Mouse (Mus musculus) liver, embryonic 15.5 days (tissue): Measurements from ENCODE around the gene Uaca. TPM values are rescaled to one million over a fixed set of nuclear protein-coding genes. Genes with fewer than 3 reads are reported as not detected.

ENCODE experiments used
- ATAC-seq: fragments of 200-750 bp; cut with Nextera tagmentation; 2 replicates; pipeline ENCODE4 v1.8.0; 2017; ENCODE audit warnings: moderate number of reproducible peaks, mild to moderate bottlenecking, moderate library complexity; ENCODE audit not compliant: insufficient read depth
- H3K27ac ChIP-seq: fragments of 300-500 bp; sonication (generic); replicated peaks from 2 replicates; pipeline ENCODE4 v1.5.1; 2015; ENCODE audit warnings: mild to moderate bottlenecking, inconsistent platforms
- H3K27me3 ChIP-seq: fragments of 300-500 bp; sonication (generic); 2 replicates; pipeline ENCODE4 v1.6.1; 2015; ENCODE audit warnings: mild to moderate bottlenecking, inconsistent platforms
- H3K36me3 ChIP-seq: fragments of 300-500 bp; sonication (generic); replicated peaks from 2 replicates; pipeline ENCODE4 v1.6.1; 2015; ENCODE audit warnings: moderate library complexity, mild to moderate bottlenecking, inconsistent platforms
- H3K4me1 ChIP-seq: fragments of 300-500 bp; sonication (generic); replicated peaks from 2 replicates; pipeline ENCODE4 v1.6.1; 2015; ENCODE audit warnings: inconsistent platforms
- H3K4me2 ChIP-seq: fragments of 300-500 bp; sonication (generic); 2 replicates; pipeline ENCODE4 v1.6.1; 2015; ENCODE audit warnings: moderate library complexity, mild to moderate bottlenecking, inconsistent platforms
- H3K4me3 ChIP-seq: fragments of 300-500 bp; sonication (generic); replicated peaks from 2 replicates; pipeline ENCODE4 v1.5.1; 2015; ENCODE audit warnings: mild to moderate bottlenecking, inconsistent platforms
- H3K9ac ChIP-seq: fragments of 300-500 bp; sonication (generic); 2 replicates; pipeline ENCODE4 v1.6.1; 2015; ENCODE audit warnings: moderate library complexity, mild to moderate bottlenecking, inconsistent platforms
- H3K9me3 ChIP-seq: fragments of 300-500 bp; sonication (generic); replicated peaks from 2 replicates; pipeline ENCODE4 v1.6.1; 2016; ENCODE audit warnings: inconsistent platforms
- WGBS: fragments of 180-500 bp; shearing (Covaris S2); methylation state at CpG from one replicate; pipeline ENCODE4 v1.1.7; 2015; ENCODE audit warnings: mixed read lengths; ENCODE audit not compliant: insufficient replicate concordance; 5-methylcytosine and 5-hydroxymethylcytosine counted together
- polyA plus RNA-seq: library from polyadenylated mRNA; unstranded; fragments of >200 nt; fragmentation: Nextera tagmentation; extraction: Ambion mirVana; gene quantifications from 2 replicates; pipeline ENCODE4 v1.2.1, GENCODE M21; 2015

Uaca gene
- polyA plus RNA-seq, 1 experiment from 2014 or later = 2.6 TPM

DNA sequence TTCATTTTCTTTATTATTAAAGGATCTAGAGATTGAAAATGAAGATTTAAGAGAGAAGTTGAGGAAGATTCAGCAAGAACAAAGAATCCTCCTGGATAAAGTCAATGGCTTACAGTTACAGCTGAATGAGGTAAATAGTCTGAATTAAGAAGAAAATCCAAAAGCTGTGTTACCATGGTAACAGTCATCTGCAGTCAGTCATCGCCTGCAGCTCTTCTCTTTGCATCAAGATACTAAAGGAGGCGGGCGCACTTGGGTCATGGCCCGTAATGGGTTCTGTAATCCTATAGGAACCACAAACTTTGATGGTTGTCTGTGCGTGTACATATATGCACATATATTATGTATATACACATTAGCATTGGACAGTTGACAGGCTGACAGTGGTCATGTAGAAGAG lies 66.7 kb downstream of the Uaca start:
- H3K27ac ChIP-seq = no peak overlapping the region
- H3K27me3 ChIP-seq = no peaks in the 10 kb centered on the region
- no peaks in the 10 kb centered on the region for H3K36me3 ChIP-seq
- H3K4me3 ChIP-seq = no peak overlapping the region
- ATAC-seq = no peak
- no peaks in the 10 kb centered on the region for H3K4me1 ChIP-seq
- no peaks in the 10 kb centered on the region for H3K9me3 ChIP-seq
- H3K4me2 ChIP-seq = no peak overlapping the region
- WGBS = 80% methylated on average over 5 of the region's 5 CpGs
- H3K9ac ChIP-seq = no peak overlapping the region

DNA sequence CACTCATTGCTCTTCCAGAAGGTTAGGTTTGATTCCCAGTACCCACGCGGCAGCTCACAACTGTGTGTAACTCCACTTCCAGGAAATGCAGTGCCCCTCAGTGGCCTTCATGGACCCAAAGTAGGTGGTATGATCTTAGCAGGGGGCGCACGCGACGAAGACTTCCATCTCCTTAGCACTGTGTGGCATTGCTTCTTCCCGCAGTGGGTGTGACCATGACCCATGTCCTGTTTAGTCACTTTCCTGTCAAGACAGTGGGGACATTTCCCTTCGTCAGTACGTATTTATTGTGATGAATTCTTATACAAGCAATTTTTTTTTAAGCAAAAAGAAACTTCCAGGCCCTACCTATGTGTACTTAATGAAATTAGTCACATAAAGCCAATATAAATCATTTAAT lies 70.3 kb downstream of the Uaca start:
- no peak for ATAC-seq
- H3K9me3 ChIP-seq = no peaks in the 10 kb centered on the region
- WGBS = 65% methylated on average over 9 of the region's 9 CpGs
- H3K36me3 ChIP-seq = no peaks in the 10 kb centered on the region
- no peak overlapping the region for H3K4me3 ChIP-seq
- H3K4me2 ChIP-seq = no peak overlapping the region
- no peak overlapping the region for H3K9ac ChIP-seq
- no peak overlapping the region for H3K27ac ChIP-seq
- no peaks in the 10 kb centered on the region for H3K27me3 ChIP-seq
- H3K4me1 ChIP-seq = no peaks in the 10 kb centered on the region

DNA sequence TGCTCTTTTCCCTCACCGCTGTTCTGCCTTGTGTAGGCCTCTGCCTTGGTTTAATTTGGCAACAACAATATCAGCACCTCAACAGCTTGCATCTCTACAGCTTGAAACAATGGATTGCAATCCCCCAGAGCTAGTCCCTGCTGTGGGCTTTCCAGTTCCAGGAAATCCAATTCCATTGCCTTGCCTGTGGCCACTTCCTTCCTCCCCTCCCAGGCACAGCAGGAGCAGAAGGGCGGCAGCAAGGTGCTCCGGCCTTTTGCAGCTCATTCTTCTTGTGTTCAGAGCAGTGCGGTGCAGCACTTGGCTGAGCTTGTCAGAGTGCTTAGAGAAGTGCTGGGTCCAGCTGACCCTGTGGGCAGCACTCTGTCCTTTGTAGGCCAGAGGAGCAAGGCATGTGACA lies 71.5 kb downstream of the Uaca start:
- Histone ChIP-seq H3K9me3 (no peaks in the 10 kb centered on the region), H3K4me2 (no peak overlapping the region), H3K4me1 (no peaks in the 10 kb centered on the region), H3K36me3 (no peaks in the 10 kb centered on the region), H3K27ac (no peak overlapping the region), H3K9ac (no peak overlapping the region), H3K27me3 (no peaks in the 10 kb centered on the region), H3K4me3 (no peak overlapping the region)
- WGBS = 74% methylated on average over 4 of the region's 4 CpGs
- ATAC-seq = no peak

DNA sequence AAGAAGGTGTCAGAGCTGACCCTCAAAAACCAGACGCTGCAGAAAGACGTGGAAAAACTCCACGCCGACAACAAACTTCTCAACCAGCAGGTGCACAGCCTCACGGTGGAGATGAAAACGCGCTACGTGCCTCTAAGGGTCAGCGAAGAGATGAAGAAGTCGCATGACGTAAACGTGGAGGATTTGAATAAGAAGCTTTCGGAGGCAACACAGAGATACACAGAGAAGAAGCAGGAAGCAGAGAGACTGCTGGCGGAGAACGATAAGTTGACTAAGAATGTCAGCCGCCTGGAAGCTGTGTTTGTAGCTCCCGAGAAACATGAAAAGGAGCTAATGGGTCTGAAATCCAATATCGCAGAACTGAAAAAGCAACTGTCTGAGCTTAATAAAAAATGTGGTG lies 76.1 kb downstream of the Uaca start:
- no peaks in the 10 kb centered on the region for H3K9me3 ChIP-seq
- H3K27me3 ChIP-seq = no peaks in the 10 kb centered on the region
- no peak overlapping the region for H3K4me3 ChIP-seq
- H3K4me2 ChIP-seq = no peak overlapping the region
- 80% methylated on average over 18 of the region's 18 CpGs for WGBS
- H3K36me3 ChIP-seq = no peaks in the 10 kb centered on the region
- H3K27ac ChIP-seq = no peak overlapping the region
- no peak for ATAC-seq
- no peaks in the 10 kb centered on the region for H3K4me1 ChIP-seq
- no peak overlapping the region for H3K9ac ChIP-seq

DNA sequence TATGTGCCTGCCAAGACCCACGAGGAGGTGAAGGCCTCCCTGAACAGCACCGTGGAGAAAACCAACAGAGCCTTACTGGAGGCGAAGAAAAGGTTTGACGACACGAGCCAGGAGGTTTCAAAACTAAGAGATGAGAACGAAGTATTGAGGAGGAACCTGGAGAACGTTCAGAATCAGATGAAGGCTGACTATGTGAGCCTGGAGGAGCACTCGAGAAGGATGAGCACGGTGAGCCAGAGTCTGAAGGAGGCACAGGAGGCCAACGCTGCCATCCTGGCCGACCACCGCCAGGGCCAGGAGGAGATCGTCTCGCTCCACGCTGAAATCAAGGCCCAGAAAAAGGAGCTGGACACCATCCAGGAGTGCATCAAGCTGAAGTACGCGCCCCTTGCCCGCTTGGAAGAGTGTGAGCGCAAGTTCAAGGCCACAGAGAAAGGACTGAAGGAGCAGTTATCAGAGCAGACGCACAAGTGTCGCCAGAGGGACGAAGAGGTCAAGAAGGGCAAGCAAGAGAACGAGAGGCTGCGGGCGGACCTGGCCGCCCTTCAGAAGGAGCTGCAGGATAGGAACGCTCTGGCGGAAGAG lies 76.7 kb downstream of the Uaca start:
- Histone ChIP-seq H3K4me1 (no peaks in the 10 kb centered on the region), H3K9me3 (no peaks in the 10 kb centered on the region)
- 76% methylated on average over 28 of the region's 28 CpGs for WGBS

DNA sequence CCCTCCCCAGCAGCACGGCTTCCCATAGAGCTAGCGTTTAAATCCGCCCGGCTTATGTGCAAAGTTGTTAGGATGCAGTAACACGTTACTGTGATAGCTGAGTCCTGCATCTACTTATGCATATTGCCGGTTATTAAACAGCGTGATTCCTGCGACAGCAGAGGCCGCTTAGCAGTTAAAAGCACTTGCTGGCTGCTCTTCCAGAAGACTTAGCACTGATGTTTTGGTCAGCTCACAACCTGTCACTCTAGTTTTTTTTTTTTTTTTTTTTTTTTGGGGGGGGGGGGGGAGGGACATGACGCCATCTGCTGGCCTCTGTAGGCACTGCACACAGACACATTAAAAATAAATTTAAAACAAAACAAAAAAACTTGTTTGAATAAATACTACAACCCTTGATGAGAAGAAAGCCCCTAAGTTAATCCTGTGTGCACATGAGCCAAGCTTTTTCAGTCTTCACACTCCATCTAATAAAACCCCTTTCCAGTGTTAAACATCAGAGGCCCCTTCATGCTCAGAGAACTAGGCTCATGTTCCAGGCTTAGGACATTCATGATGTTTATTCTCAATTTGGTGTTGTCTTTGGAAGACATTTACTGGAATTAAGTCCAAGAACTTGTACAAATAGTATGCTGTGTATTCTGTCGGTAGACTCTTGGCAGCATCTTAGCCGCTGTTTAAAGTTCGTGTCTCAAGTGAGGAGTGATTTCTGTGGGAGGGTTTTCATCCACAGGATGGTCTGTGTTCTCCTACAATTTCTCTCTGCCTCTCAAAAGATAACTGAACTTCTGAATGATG lies 79.1 kb downstream of the Uaca start:
- ATAC-seq = no peak
- Histone ChIP-seq H3K27me3 (no peaks in the 10 kb centered on the region), H3K9ac (no peak overlapping the region), H3K4me1 (no peaks in the 10 kb centered on the region), H3K4me2 (no peak overlapping the region), H3K27ac (no peak overlapping the region), H3K36me3 (no peaks in the 10 kb centered on the region), H3K4me3 (no peak overlapping the region), H3K9me3 (no peaks in the 10 kb centered on the region)
- 72% methylated on average over 13 of the region's 13 CpGs for WGBS

More for the DNA sequence above, 76.7 kb downstream of the Uaca start:
- Histone ChIP-seq H3K36me3 (no peaks in the 10 kb centered on the region), H3K27me3 (no peaks in the 10 kb centered on the region), H3K4me2 (no peak overlapping the region), H3K4me3 (no peak overlapping the region), H3K27ac (no peak overlapping the region), H3K9ac (no peak overlapping the region)
- no peak for ATAC-seq

DNA sequence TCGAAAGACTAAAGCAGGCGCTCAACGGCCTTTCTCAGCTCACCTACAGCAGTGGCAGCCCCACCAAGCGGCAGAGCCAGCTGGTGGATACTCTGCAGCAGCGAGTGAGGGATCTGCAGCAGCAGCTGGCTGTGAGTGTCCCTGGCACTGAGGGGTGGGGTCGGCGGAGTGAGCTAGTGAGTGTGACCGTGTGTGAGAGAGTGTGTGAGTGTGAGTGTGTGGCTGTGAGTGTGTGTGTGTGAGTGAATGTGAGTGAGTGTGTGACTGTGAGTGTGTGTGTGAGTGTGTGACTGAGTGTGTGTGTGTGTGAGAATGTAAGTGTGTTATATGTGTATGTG lies 79.7 kb downstream of the Uaca start:
- H3K9me3 ChIP-seq = no peaks in the 10 kb centered on the region
- ATAC-seq = no peak
- no peaks in the 10 kb centered on the region for H3K27me3 ChIP-seq
- H3K4me3 ChIP-seq = no peak overlapping the region
- no peak overlapping the region for H3K9ac ChIP-seq
- no peak overlapping the region for H3K4me2 ChIP-seq
- H3K4me1 ChIP-seq = no peaks in the 10 kb centered on the region
- H3K36me3 ChIP-seq = no peaks in the 10 kb centered on the region
- 75% methylated on average over 8 of the region's 8 CpGs for WGBS
- H3K27ac ChIP-seq = no peak overlapping the region

DNA sequence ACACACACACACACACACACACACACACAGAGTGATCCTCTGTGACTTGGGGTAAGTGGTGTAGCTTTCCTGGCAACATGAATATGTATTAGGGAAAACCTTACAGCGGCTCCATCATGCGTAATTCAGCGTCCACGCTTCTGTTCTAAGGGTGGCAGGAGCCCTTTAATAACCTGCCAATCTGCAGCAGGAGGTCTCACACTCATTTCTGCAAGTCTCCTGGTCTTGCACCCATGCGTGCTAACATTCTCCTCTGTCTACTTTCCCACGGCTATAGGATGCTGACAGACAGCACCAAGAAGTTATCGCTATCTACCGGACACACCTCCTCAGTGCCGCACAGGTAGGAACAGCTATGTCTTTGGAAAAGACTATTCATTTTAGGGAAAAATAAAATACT lies 81.7 kb downstream of the Uaca start:
- Histone ChIP-seq H3K9me3 (no peaks in the 10 kb centered on the region), H3K27ac (no peak overlapping the region), H3K9ac (no peak overlapping the region), H3K4me2 (no peak overlapping the region), H3K27me3 (no peaks in the 10 kb centered on the region), H3K4me1 (no peaks in the 10 kb centered on the region), H3K4me3 (no peak overlapping the region), H3K36me3 (no peaks in the 10 kb centered on the region)
- ATAC-seq = no peak
- WGBS = 86% methylated on average over 9 of the region's 9 CpGs

DNA sequence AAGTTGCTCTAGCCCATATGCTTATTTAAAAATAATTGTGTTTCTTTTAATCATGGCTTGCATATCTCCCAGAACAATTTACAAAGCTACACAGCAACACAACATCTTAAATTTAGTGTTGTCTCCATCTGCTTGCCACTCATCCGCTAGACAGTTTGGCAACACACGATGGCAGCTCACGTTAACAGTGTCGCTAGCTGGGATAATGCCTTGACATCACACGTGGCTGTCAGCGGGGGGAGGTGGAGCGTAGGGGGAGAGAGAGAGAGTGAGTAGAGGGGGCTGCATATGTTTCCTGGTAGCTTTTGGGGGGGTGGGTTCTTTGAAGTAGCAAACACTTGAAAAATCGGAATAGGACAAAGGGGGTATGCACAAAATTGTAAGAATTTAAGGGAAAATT lies 82.2 kb downstream of the Uaca start:
- no peak for ATAC-seq
- WGBS = 81% methylated on average over 8 of the region's 8 CpGs
- H3K9me3 ChIP-seq = no peaks in the 10 kb centered on the region
- no peak overlapping the region for H3K4me2 ChIP-seq
- no peaks in the 10 kb centered on the region for H3K27me3 ChIP-seq
- no peak overlapping the region for H3K9ac ChIP-seq
- no peak overlapping the region for H3K4me3 ChIP-seq
- no peaks in the 10 kb centered on the region for H3K36me3 ChIP-seq
- no peaks in the 10 kb centered on the region for H3K4me1 ChIP-seq
- H3K27ac ChIP-seq = no peak overlapping the region

DNA sequence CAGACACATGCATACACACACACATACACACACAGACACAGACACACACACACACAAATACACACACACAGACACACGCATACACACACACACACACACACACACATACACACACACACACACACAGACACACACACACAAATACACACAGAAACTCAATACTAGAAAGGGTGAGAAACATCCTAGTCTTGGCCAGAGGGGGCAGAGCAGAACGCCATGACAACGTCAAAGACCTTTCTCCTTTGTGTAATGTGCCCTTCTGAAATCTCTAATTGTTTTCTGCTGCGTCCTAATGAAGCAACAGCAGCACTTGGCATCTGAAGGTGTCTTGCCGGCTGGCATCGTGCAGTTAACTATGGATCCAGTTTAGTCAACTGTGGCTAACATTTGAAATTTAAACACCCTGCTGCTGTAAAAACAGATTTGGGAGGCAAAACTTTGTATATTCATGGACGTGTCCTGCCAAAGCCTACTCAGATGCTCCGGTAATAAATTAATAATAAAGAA lies 83.8 kb downstream of the Uaca start:
- no peaks in the 10 kb centered on the region for H3K36me3 ChIP-seq
- no peak for ATAC-seq
- WGBS = 73% methylated on average over 8 of the region's 8 CpGs
- no peaks in the 10 kb centered on the region for H3K27me3 ChIP-seq
- H3K9me3 ChIP-seq = no peaks in the 10 kb centered on the region
- H3K4me2 ChIP-seq = no peak overlapping the region
- H3K4me1 ChIP-seq = no peaks in the 10 kb centered on the region
- H3K4me3 ChIP-seq = no peak overlapping the region
- H3K9ac ChIP-seq = no peak overlapping the region
- no peak overlapping the region for H3K27ac ChIP-seq

DNA sequence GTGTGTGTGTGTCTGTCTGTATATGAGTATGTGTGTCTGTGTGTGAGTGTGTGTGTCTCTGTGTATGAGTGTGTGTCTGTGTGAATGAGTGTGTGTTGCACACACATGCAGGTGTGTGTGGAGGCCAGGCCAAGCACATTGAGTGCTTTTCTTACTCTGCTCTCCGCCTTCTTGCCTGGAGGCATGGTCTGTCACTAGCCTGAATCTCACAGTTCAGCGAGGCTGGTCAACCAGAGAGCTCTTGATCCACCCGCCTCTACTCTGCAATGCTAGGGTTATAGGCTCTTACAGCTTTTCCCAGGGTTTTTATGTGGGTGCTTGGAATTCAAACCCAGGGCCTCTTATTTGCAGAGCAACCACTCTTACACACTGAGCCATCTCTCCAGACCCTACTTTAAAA lies 84.3 kb downstream of the Uaca start:
- Histone ChIP-seq H3K27me3 (no peaks in the 10 kb centered on the region), H3K9ac (no peak overlapping the region), H3K4me1 (no peaks in the 10 kb centered on the region), H3K9me3 (no peaks in the 10 kb centered on the region), H3K36me3 (no peaks in the 10 kb centered on the region), H3K4me2 (no peak overlapping the region), H3K27ac (no peak overlapping the region), H3K4me3 (no peak overlapping the region)
- no peak for ATAC-seq
- WGBS = 62% methylated on average over 3 of the region's 3 CpGs

DNA sequence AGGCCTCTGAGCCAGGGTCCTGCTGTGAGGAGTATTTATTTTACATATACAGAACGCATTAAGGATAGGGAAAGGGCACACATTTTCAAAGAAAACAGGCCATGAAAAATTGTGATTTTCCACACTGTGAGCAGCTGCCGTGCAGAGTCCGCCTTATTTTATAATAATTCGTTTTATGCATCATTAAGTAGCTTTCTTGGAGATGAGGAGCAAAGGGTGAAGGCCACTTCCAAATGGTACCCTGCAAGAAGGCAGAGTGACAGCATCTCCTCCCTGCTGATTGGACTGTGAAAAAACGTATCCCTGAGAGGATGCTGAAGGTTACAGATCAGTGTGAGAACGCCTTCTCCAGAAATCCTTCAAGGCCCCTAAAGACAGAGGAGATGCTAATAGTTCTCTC lies 90.8 kb downstream of the Uaca start:
- H3K4me1 ChIP-seq = no peaks in the 10 kb centered on the region
- ATAC-seq = no peak
- H3K9ac ChIP-seq = no peak overlapping the region
- H3K36me3 ChIP-seq = no peaks in the 10 kb centered on the region
- no peaks in the 10 kb centered on the region for H3K9me3 ChIP-seq
- no peak overlapping the region for H3K4me3 ChIP-seq
- no peaks in the 10 kb centered on the region for H3K27me3 ChIP-seq
- WGBS = 60% methylated on average over 6 of the region's 6 CpGs
- no peak overlapping the region for H3K27ac ChIP-seq
- no peak overlapping the region for H3K4me2 ChIP-seq
